Mouse (Mus musculus): ENCODE measurements at regions not wholly inside any gene's neighbourhood (a gene's known extent, or its start where the extent isn't known, plus 50 kb on each side); places are given as distances from the start of the nearest gene placed in this dataset.

GRCm38 (mm10) chrX:6258523-6258922 is 62.0 kb downstream of the Bmp15 start:
- TF ChIP-seq CTCF (IDR thresholded peaks at IDR 0.05; ENCODE audit: low read depth, low read length) (no peak), POLR2A (IDR thresholded peaks at IDR 0.05; ENCODE audit: extremely low read depth, insufficient read depth, low read length) (no peak)

All from liver, adult 2 months (tissue).